Mouse (Mus musculus) hindbrain, embryonic 13.5 days (tissue): ENCODE measurements at regions not wholly inside any gene's neighbourhood (a gene's known extent, or its start where the extent isn't known, plus 50 kb on each side); places are given as distances from the start of the nearest gene placed in this dataset.

Experiments used
- ATAC-seq: fragments of 200-750 bp; cut with Nextera tagmentation; 2 replicates; pipeline ENCODE4 v1.8.0; 2017; ENCODE audit warnings: moderate TSS enrichment; ENCODE audit not compliant: low FRiP score
- H3K27ac ChIP-seq: fragments of 300-500 bp; sonication (generic); 2 replicates; pipeline ENCODE4 v1.5.1; 2015; ENCODE audit warnings: inconsistent platforms, mild to moderate bottlenecking, moderate library complexity
- H3K27me3 ChIP-seq: fragments of 300-500 bp; sonication (generic); 2 replicates; pipeline ENCODE4 v1.6.1; 2015; ENCODE audit warnings: mild to moderate bottlenecking, inconsistent platforms
- H3K36me3 ChIP-seq: fragments of 300-500 bp; sonication (generic); 2 replicates; pipeline ENCODE4 v1.6.1; 2015; ENCODE audit warnings: mild to moderate bottlenecking, inconsistent platforms
- H3K4me1 ChIP-seq: fragments of 300-500 bp; sonication (generic); replicated peaks from 2 replicates; pipeline ENCODE4 v1.6.1; 2015; ENCODE audit warnings: inconsistent platforms
- H3K4me2 ChIP-seq: fragments of 300-500 bp; sonication (generic); 2 replicates; pipeline ENCODE4 v1.6.1; 2015; ENCODE audit warnings: inconsistent platforms, mild to moderate bottlenecking, moderate library complexity
- H3K4me3 ChIP-seq: fragments of 300-500 bp; sonication (generic); 2 replicates; pipeline ENCODE4 v1.5.1; 2015; ENCODE audit warnings: mild to moderate bottlenecking, inconsistent platforms
- H3K9ac ChIP-seq: fragments of 300-500 bp; sonication (generic); 2 replicates; pipeline ENCODE4 v1.6.1; 2015; ENCODE audit warnings: mild to moderate bottlenecking, inconsistent platforms
- H3K9me3 ChIP-seq: fragments of 300-500 bp; sonication (generic); 2 replicates; pipeline ENCODE4 v1.6.1; 2016; ENCODE audit warnings: inconsistent platforms
- WGBS: fragments of 180-500 bp; shearing (Covaris S2); methylation state at CpG from one replicate; pipeline ENCODE4 v1.1.7; 2015; 5-methylcytosine and 5-hydroxymethylcytosine counted together

- H3K4me2 ChIP-seq: no peak overlapping the region
- WGBS: 83% methylated on average over 3 of the region's 3 CpGs
- 0 out of 2 replicates have a peak, but pooled peaks cover 4% of the 10 kb centered on the region for H3K27me3 ChIP-seq
- no peak overlapping the region for H3K27ac ChIP-seq
- H3K9me3 ChIP-seq: no peaks in the 10 kb centered on the region
- H3K4me1 ChIP-seq: no peaks in the 10 kb centered on the region
- H3K36me3 ChIP-seq: no peaks in the 10 kb centered on the region
- ATAC-seq: no peak
- H3K4me3 ChIP-seq: no peak overlapping the region
- H3K9ac ChIP-seq: no peak overlapping the region
These were observed 241.0 kb upstream of the Adgrl2 start for GRCm38 (mm10) chr3:149231346-149231745.

GRCm38 (mm10) chr3:149227556-149227955, 237.2 kb upstream of the Adgrl2 start:
- Histone ChIP-seq H3K4me3 (no peak overlapping the region), H3K36me3 (no peaks in the 10 kb centered on the region), H3K27ac (no peak overlapping the region), H3K9ac (no peak overlapping the region), H3K27me3 (0 out of 2 replicates have a peak, but pooled peaks cover 4% of the 10 kb centered on the region), H3K4me2 (no peak overlapping the region), H3K4me1 (no peaks in the 10 kb centered on the region), H3K9me3 (no peaks in the 10 kb centered on the region)
- no peak for ATAC-seq
- WGBS: 89% methylated on average over 5 of the region's 5 CpGs

GRCm38 (mm10) chr3:149226723-149227122, 236.4 kb upstream of the Adgrl2 start:
- Histone ChIP-seq H3K9me3 (no peaks in the 10 kb centered on the region), H3K27ac (no peak overlapping the region), H3K4me3 (no peak overlapping the region), H3K4me2 (no peak overlapping the region), H3K9ac (no peak overlapping the region), H3K27me3 (0 out of 2 replicates have a peak, but pooled peaks cover 4% of the 10 kb centered on the region), H3K36me3 (no peaks in the 10 kb centered on the region), H3K4me1 (no peaks in the 10 kb centered on the region)
- no peak for ATAC-seq
- 88% methylated on average over 4 of the region's 4 CpGs for WGBS

GRCm38 (mm10) chr3:149225684-149226083, 235.3 kb upstream of the Adgrl2 start:
- Histone ChIP-seq H3K9me3 (no peaks in the 10 kb centered on the region), H3K27ac (no peak overlapping the region), H3K27me3 (0 out of 2 replicates have a peak, but pooled peaks cover 4% of the 10 kb centered on the region), H3K4me2 (no peak overlapping the region), H3K36me3 (no peaks in the 10 kb centered on the region), H3K4me3 (no peak overlapping the region), H3K9ac (no peak overlapping the region), H3K4me1 (no peaks in the 10 kb centered on the region)
- WGBS: 83% methylated on average over 17 of the region's 17 CpGs
- ATAC-seq: no peak

GRCm38 (mm10) chr3:149224271-149224670, 233.9 kb upstream of the Adgrl2 start:
- H3K9ac ChIP-seq: no peak overlapping the region
- H3K4me1 ChIP-seq: no peaks in the 10 kb centered on the region; the same call in 1 of the 2 replicates
- no peaks in the 10 kb centered on the region for H3K36me3 ChIP-seq
- 94% methylated on average over 4 of the region's 4 CpGs for WGBS
- H3K9me3 ChIP-seq: no peaks in the 10 kb centered on the region
- no peak overlapping the region for H3K4me2 ChIP-seq
- H3K27me3 ChIP-seq: peaks cover 10% of the 10 kb centered on the region; the same call in 1 of the 2 replicates
- no peak for ATAC-seq
- no peak overlapping the region for H3K4me3 ChIP-seq
- H3K27ac ChIP-seq: no peak overlapping the region

GRCm38 (mm10) chr3:149223776-149224175, 233.4 kb upstream of the Adgrl2 start:
- no peaks in the 10 kb centered on the region for H3K36me3 ChIP-seq
- no peak overlapping the region for H3K9ac ChIP-seq
- no peak for ATAC-seq
- peaks cover 10% of the 10 kb centered on the region; the same call in 1 of the 2 replicates for H3K27me3 ChIP-seq
- H3K27ac ChIP-seq: no peak overlapping the region
- H3K9me3 ChIP-seq: no peaks in the 10 kb centered on the region
- H3K4me1 ChIP-seq: no peaks in the 10 kb centered on the region; the same call in 1 of the 2 replicates
- 97% methylated on average over 5 of the region's 5 CpGs for WGBS
- H3K4me3 ChIP-seq: no peak overlapping the region
- H3K4me2 ChIP-seq: no peak overlapping the region

GRCm38 (mm10) chr3:149220958-149221357, 230.6 kb upstream of the Adgrl2 start:
- no peak for ATAC-seq
- H3K27me3 ChIP-seq: peaks cover 6% of the 10 kb centered on the region; the same call in 1 of the 2 replicates
- no peaks in the 10 kb centered on the region for H3K9me3 ChIP-seq
- no peak overlapping the region for H3K4me2 ChIP-seq
- no peaks in the 10 kb centered on the region for H3K36me3 ChIP-seq
- no peak overlapping the region for H3K9ac ChIP-seq
- no peak overlapping the region for H3K27ac ChIP-seq
- 85% methylated on average over 4 of the region's 4 CpGs for WGBS
- H3K4me1 ChIP-seq: no peaks in the 10 kb centered on the region; the same call in 1 of the 2 replicates
- no peak overlapping the region for H3K4me3 ChIP-seq

GRCm38 (mm10) chr3:149220304-149220951, 230.1 kb upstream of the Adgrl2 start:
- Histone ChIP-seq H3K27me3 (peaks cover 6% of the 10 kb centered on the region; the same call in 1 of the 2 replicates), H3K27ac (no peak overlapping the region), H3K36me3 (no peaks in the 10 kb centered on the region), H3K9me3 (no peaks in the 10 kb centered on the region), H3K4me2 (no peak overlapping the region), H3K4me3 (no peak overlapping the region), H3K9ac (no peak overlapping the region), H3K4me1 (no peaks in the 10 kb centered on the region; the same call in 1 of the 2 replicates)
- 46% methylated on average over 8 of the region's 8 CpGs for WGBS
- ATAC-seq: no peak

GRCm38 (mm10) chr3:149219381-149220303, 229.3 kb upstream of the Adgrl2 start:
- H3K4me2 ChIP-seq: no peak overlapping the region

GRCm38 (mm10) chr3:149217916-149218803, 227.8 kb upstream of the Adgrl2 start:
- Histone ChIP-seq H3K27me3 (peaks cover 6% of the 10 kb centered on the region; the same call in 1 of the 2 replicates), H3K9me3 (no peaks in the 10 kb centered on the region), H3K36me3 (no peaks in the 10 kb centered on the region), H3K4me2 (no peak overlapping the region), H3K4me1 (no peaks in the 10 kb centered on the region; the same call in 1 of the 2 replicates), H3K27ac (no peak overlapping the region), H3K4me3 (no peak overlapping the region), H3K9ac (no peak overlapping the region)
- 92% methylated on average over 9 of the region's 9 CpGs for WGBS
- no peak for ATAC-seq

More at GRCm38 (mm10) chr3:149219381-149220303, 229.3 kb upstream of the Adgrl2 start:
- Histone ChIP-seq H3K27me3 (peaks cover 6% of the 10 kb centered on the region; the same call in 1 of the 2 replicates), H3K4me1 (no peaks in the 10 kb centered on the region; the same call in 1 of the 2 replicates), H3K9ac (no peak overlapping the region), H3K4me3 (no peak overlapping the region), H3K9me3 (no peaks in the 10 kb centered on the region), H3K27ac (no peak overlapping the region), H3K36me3 (no peaks in the 10 kb centered on the region)
- 27% methylated on average over 14 of the region's 14 CpGs for WGBS
- ATAC-seq: no peak

GRCm38 (mm10) chr3:149216759-149217400, 226.5 kb upstream of the Adgrl2 start:
- Histone ChIP-seq H3K4me3 (no peak overlapping the region), H3K9ac (no peak overlapping the region), H3K36me3 (no peaks in the 10 kb centered on the region), H3K27me3 (peaks cover 6% of the 10 kb centered on the region; the same call in 1 of the 2 replicates), H3K9me3 (no peaks in the 10 kb centered on the region), H3K4me1 (no peaks in the 10 kb centered on the region; the same call in 1 of the 2 replicates), H3K27ac (no peak overlapping the region), H3K4me2 (no peak overlapping the region)
- no peak for ATAC-seq
- WGBS: 81% methylated on average over 11 of the region's 11 CpGs
